Mouse (Mus musculus) E14TG2a.4 (cell line): ENCODE results near the gene Lamp1.

Source experiments
- CTCF ChIP-seq: conservative IDR thresholded peaks from 2 replicates; pipeline ENCODE4 v1.5.1; 2014; ENCODE audit warnings: low read length
- POU5F1 ChIP-seq: IDR thresholded peaks from 2 replicates; pipeline ENCODE4 v1.6.1; 2014; ENCODE audit warnings: low read length, borderline replicate concordance

DNA sequence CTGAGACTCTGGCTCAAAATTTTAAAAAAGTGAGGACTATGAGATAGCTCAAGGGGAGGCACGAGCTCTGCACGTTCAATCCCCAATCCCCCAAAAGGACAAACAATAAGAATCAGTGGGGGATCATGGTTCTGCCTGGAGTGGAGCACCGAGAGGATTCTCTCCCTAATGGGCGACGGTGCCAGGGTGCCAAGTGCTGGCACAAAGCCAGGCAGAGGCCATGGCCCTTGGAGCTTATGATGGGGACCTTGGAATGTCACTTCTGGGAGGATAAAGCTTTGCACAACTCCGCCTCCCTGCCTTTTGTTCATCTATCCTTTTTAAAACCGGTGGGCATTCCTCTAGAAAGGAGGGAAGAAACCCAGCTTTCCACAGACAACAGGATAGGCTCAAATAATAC lies 28.7 kb downstream of the Lamp1 start:
- no peak for TF ChIP-seq CTCF
- no peak for TF ChIP-seq POU5F1
